Mouse (Mus musculus): ENCODE results near the gene Asb17. TPM values are rescaled to one million over a fixed set of nuclear protein-coding genes. Genes with fewer than 3 reads are reported as not detected.

Gene Asb17
- polyA plus RNA-seq, 1 experiment from 2014 or later, result 0.86 TPM

DNA sequence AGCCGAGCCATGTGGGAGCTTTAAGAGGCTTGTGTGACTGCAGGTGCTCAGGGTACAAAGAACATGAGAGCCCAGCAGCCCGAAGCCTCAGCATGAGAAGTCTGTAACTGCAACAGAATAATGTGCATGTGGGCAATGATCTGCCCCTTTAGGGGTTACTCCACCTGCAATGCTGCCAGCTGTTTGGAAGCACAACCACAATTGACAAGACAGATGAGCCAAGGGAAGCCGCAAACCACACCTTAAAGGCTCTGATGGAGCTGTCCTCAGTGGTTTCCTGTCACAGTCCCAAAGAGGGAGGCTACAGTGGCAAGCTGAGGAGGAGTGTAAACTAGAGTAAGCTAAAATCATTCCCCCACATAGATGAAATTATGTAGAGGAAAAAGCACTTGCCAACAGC, 51.4 kb downstream of the Asb17 start:
- ATAC-seq (ENCODE audit: low FRiP score), result no peak
- Histone ChIP-seq H3K36me3 (ENCODE audit: control insufficient read depth, insufficient read depth, low read length) (no peaks in the 10 kb centered on the region), H3K27me3 (ENCODE audit: control insufficient read depth, insufficient read depth, low read length) (no peaks in the 10 kb centered on the region), H3K9ac (ENCODE audit: low read depth, low read length) (no peak overlapping the region), H3K27ac (ENCODE audit: low read depth, low read length) (no peak overlapping the region), H3K4me1 (replicated peaks; ENCODE audit: control insufficient read depth, insufficient read depth, low read length) (no peaks in the 10 kb centered on the region), H3K4me3 (ENCODE audit: low read depth, low read length) (no peak overlapping the region), H3K9me3 (ENCODE audit: control insufficient read depth, low read length) (no peaks in the 10 kb centered on the region), H3K4me2 (replicated peaks; ENCODE audit: low read depth, low read length) (no peak overlapping the region)
- 84% methylated on average over 3 of the region's 3 CpGs for WGBS
- no peak for DNase-seq (ENCODE audit: low spot score)

DNA sequence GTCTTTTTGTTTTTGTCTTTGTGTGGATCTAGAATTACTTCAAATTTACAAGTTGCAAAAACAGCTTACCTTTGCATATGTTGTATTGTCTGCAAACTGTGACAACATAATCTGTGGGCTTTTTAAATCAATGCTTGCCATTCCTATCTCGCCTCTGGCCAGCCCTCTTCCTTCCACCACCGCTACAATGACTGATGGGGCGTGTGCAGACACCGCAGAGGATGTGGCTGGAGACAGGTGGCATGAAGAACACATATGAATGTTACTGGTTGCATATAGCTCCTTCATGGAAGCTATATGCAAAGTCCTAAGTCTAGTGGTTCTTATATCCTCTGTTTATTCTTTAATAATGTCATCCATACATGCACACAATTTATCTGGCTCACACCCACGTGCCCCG, 53.2 kb downstream of the Asb17 start:
- H3K36me3 ChIP-seq (ENCODE audit: control insufficient read depth, insufficient read depth, low read length), result no peaks in the 10 kb centered on the region
- H3K4me1 ChIP-seq (replicated peaks; ENCODE audit: control insufficient read depth, insufficient read depth, low read length), result no peaks in the 10 kb centered on the region
- no peak for ATAC-seq (ENCODE audit: low FRiP score)
- 79% methylated on average over 6 of the region's 6 CpGs for WGBS
- H3K9ac ChIP-seq (ENCODE audit: low read depth, low read length), result no peak overlapping the region
- H3K9me3 ChIP-seq (ENCODE audit: control insufficient read depth, low read length), result no peaks in the 10 kb centered on the region
- no peak overlapping the region for H3K4me3 ChIP-seq (ENCODE audit: low read depth, low read length)
- H3K27me3 ChIP-seq (ENCODE audit: control insufficient read depth, insufficient read depth, low read length), result no peaks in the 10 kb centered on the region
- DNase-seq (ENCODE audit: low spot score), result no peak
- no peak overlapping the region for H3K4me2 ChIP-seq (replicated peaks; ENCODE audit: low read depth, low read length)
- H3K27ac ChIP-seq (ENCODE audit: low read depth, low read length), result no peak overlapping the region

DNA sequence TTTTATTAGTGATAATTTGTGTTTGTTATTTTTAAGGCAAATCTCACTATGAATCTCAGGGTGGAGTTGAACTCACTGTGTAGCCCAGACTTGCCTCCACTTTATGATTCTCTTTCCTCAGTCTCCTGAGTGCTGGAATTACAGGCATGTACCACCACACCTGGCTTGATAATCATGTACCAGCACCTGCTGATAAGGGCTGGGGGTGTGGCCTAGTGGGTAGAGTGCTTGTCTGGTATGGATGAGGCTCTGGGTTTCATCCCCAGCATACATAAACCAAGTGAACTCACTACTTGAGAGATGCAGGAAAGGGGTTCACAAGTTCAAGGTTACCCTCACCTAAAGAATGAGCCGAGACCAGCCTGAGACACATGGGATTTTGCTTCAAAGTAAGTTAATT, 57.9 kb downstream of the Asb17 start:
- Histone ChIP-seq H3K4me2 (replicated peaks; ENCODE audit: low read depth, low read length) (no peak overlapping the region), H3K9me3 (ENCODE audit: control insufficient read depth, low read length) (no peaks in the 10 kb centered on the region), H3K27me3 (ENCODE audit: control insufficient read depth, insufficient read depth, low read length) (no peaks in the 10 kb centered on the region), H3K27ac (ENCODE audit: low read depth, low read length) (no peak overlapping the region), H3K4me1 (replicated peaks; ENCODE audit: control insufficient read depth, insufficient read depth, low read length) (no peaks in the 10 kb centered on the region), H3K36me3 (ENCODE audit: control insufficient read depth, insufficient read depth, low read length) (peaks cover 5% of the 10 kb centered on the region), H3K9ac (ENCODE audit: low read depth, low read length) (no peak overlapping the region), H3K4me3 (ENCODE audit: low read depth, low read length) (no peak overlapping the region)
- 87% methylated on average over 1 of the region's 1 CpGs for WGBS
- ATAC-seq (ENCODE audit: low FRiP score), result no peak
- no peak for DNase-seq (ENCODE audit: low spot score)

DNA sequence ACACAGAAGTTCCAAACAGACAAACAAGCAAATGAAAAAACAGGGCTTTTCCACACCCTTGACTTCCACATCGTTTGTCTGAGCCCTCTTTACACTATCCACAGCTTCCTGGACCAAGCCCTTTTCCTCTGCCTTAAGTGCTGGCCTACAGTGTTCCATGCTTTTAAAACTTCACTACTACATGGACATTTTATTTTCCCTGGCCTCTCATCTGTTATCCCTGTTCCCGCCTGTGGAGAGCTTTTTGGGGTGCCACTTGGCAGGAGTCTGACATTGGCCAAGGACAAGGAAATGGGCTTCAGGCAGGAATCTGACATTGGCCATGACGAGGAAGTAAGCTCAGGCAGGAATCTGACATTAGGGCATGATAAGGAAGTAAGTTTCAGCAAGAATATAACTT, 58.6 kb downstream of the Asb17 start:
- Histone ChIP-seq H3K9ac (ENCODE audit: low read depth, low read length) (no peak overlapping the region), H3K4me2 (replicated peaks; ENCODE audit: low read depth, low read length) (no peak overlapping the region), H3K36me3 (ENCODE audit: control insufficient read depth, insufficient read depth, low read length) (peaks cover 5% of the 10 kb centered on the region), H3K27ac (ENCODE audit: low read depth, low read length) (no peak overlapping the region), H3K27me3 (ENCODE audit: control insufficient read depth, insufficient read depth, low read length) (no peaks in the 10 kb centered on the region), H3K4me1 (replicated peaks; ENCODE audit: control insufficient read depth, insufficient read depth, low read length) (no peaks in the 10 kb centered on the region), H3K4me3 (ENCODE audit: low read depth, low read length) (no peak overlapping the region), H3K9me3 (ENCODE audit: control insufficient read depth, low read length) (no peaks in the 10 kb centered on the region)
- WGBS, result 76% methylated on average over 3 of the region's 3 CpGs
- ATAC-seq (ENCODE audit: low FRiP score) (no peak), DNase-seq (ENCODE audit: low spot score) (no peak)

DNA sequence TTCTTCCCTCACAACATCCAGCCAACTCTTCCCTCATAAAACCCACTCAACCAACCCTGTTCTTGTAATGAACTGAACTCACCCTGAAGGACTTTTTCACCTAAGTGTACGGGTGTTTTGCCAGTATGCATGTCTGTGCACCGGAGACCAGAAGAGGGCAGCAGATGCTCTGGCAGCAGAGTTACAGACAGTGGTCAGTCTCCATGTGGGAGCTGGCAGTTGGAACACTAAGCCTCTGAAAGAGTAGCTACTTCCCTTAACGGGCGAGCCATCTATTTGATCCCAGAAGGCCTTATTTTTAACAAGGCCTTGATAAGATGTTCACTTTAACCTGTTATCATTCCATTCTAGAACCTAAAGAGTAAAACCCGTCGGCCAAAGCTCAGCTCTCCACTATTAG, 60.6 kb downstream of the Asb17 start:
- 68% methylated on average over 6 of the region's 6 CpGs for WGBS
- Histone ChIP-seq H3K27me3 (ENCODE audit: control insufficient read depth, insufficient read depth, low read length) (no peaks in the 10 kb centered on the region), H3K27ac (ENCODE audit: low read depth, low read length) (no peak overlapping the region), H3K4me2 (replicated peaks; ENCODE audit: low read depth, low read length) (no peak overlapping the region), H3K4me3 (ENCODE audit: low read depth, low read length) (no peak overlapping the region), H3K9ac (ENCODE audit: low read depth, low read length) (no peak overlapping the region), H3K9me3 (ENCODE audit: control insufficient read depth, low read length) (no peaks in the 10 kb centered on the region), H3K4me1 (replicated peaks; ENCODE audit: control insufficient read depth, insufficient read depth, low read length) (no peaks in the 10 kb centered on the region), H3K36me3 (ENCODE audit: control insufficient read depth, insufficient read depth, low read length) (peaks cover 8% of the 10 kb centered on the region)
- DNase-seq (ENCODE audit: low spot score) (peak; percentile 58), ATAC-seq (ENCODE audit: low FRiP score) (peak; percentile 56; the same call in 1 of the 2 replicates)

Other genes with a start within 250 kb of the Asb17 start
- 34.8 and 38.9 TPM in 2 replicates for gene St6galnac3, start 119.0 kb upstream of the Asb17 start, polyA plus RNA-seq (2014; fragmentation: Nextera tagmentation; extraction: Ambion mirVana)
- gene Msh4, start 61.9 kb downstream of the Asb17 start, polyA plus RNA-seq (2014; fragmentation: Nextera tagmentation; extraction: Ambion mirVana), result 0.05 and 0.08 TPM in 2 replicates
- gene Rabggtb, start 68.8 kb downstream of the Asb17 start, polyA plus RNA-seq (2014; fragmentation: Nextera tagmentation; extraction: Ambion mirVana), result 41.8 and 43.6 TPM in 2 replicates
- 55.0 and 63.6 TPM in 2 replicates for gene Acadm, start 100.4 kb downstream of the Asb17 start, polyA plus RNA-seq (2014; fragmentation: Nextera tagmentation; extraction: Ambion mirVana)
- 6.2 and 8.1 TPM in 2 replicates for gene Slc44a5, start 129.2 kb downstream of the Asb17 start, polyA plus RNA-seq (2014; fragmentation: Nextera tagmentation; extraction: Ambion mirVana)